Mouse (Mus musculus) E14TG2a.4 (cell line): ENCODE data around the gene Tmem184a.

ENCODE experiments used
- H3K27me3 ChIP-seq: 2 replicates; pipeline ENCODE4 v1.6.1; 2014; ENCODE audit warnings: low read length, control low read depth; ENCODE audit not compliant: insufficient read depth
- H3K36me3 ChIP-seq: 2 replicates; pipeline ENCODE4 v1.6.1; 2014; ENCODE audit warnings: low read length, control low read depth; ENCODE audit not compliant: insufficient read depth
- H3K4me1 ChIP-seq: replicated peaks from 2 replicates; pipeline ENCODE4 v1.6.1; 2014; ENCODE audit warnings: low read depth, low read length, control low read depth
- H3K4me3 ChIP-seq: replicated peaks from 2 replicates; pipeline ENCODE4 v1.5.1; 2014; ENCODE audit warnings: mild to moderate bottlenecking, low read length
- H3K9me3 ChIP-seq: 2 replicates; pipeline ENCODE4 v1.6.1; 2014; ENCODE audit warnings: low read length, control low read depth
- CTCF ChIP-seq: conservative IDR thresholded peaks from 2 replicates; pipeline ENCODE4 v1.5.1; 2014; ENCODE audit warnings: low read length
- NANOG ChIP-seq: IDR thresholded peaks from 2 replicates; pipeline ENCODE4 v1.6.1; 2014; ENCODE audit warnings: borderline replicate concordance, low read length, mixed read lengths
- POU5F1 ChIP-seq: IDR thresholded peaks from 2 replicates; pipeline ENCODE4 v1.6.1; 2014; ENCODE audit warnings: low read length, borderline replicate concordance

The Tmem184a gene

GRCm38 (mm10) chr5:139817292-139817691, 2.4 kb downstream of the Tmem184a start:
- H3K4me3 ChIP-seq, result no peak overlapping the region
- no peak for TF ChIP-seq POU5F1
- TF ChIP-seq CTCF, result peak; percentile 85
- peaks cover 35% of the 10 kb centered on the region for H3K4me1 ChIP-seq
- H3K36me3 ChIP-seq, result peaks cover 25% of the 10 kb centered on the region
- H3K9me3 ChIP-seq, result no peaks in the 10 kb centered on the region
- peaks cover 9% of the 10 kb centered on the region for H3K27me3 ChIP-seq

DNA sequence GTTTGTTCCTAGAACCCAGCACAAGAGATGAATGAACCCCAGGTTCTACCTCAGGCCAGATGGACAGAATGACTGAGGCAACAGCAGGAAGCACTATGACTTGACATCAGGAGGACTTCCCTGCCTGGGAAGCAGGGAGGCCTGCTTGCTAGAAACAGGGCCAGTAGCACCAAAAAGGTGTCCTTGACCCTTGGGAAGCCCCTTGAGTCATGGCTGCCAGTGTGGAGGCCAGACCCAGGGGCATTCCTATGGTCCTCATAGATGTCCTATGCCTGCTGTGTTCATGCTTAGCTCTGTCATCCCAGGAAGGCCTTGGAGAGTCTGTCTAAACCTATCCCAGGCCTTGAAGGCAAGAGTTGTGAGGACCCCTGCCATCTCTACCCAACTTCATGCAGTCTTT, 3.3 kb downstream of the Tmem184a start:
- TF ChIP-seq POU5F1 (no peak), CTCF (no peak), NANOG (no peak)
- H3K36me3 ChIP-seq, result peaks cover 16% of the 10 kb centered on the region
- peaks cover 9% of the 10 kb centered on the region for H3K27me3 ChIP-seq
- peaks cover 30% of the 10 kb centered on the region for H3K4me1 ChIP-seq
- no peak overlapping the region for H3K4me3 ChIP-seq
- no peaks in the 10 kb centered on the region for H3K9me3 ChIP-seq

DNA sequence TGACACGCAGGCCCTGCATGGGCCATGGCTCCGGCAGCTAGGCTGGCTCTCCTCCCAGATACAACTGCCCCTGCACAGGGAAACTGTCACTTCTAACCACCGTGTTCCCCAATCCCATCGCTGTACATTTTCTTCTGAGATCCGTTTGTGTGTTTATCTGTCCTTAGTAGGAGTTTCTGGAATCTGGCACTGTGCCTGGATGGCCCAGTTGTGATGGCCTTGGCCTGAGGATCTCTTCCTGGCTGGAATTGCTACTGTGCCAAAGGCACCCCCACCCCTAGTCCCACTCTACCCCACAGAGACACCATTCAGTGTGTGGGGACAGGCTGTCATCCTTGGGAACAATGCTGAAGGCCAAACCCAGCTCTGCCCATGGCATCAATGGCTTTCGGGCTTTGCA, 3.8 kb downstream of the Tmem184a start:
- H3K27me3 ChIP-seq, result peaks cover 9% of the 10 kb centered on the region
- H3K9me3 ChIP-seq, result no peaks in the 10 kb centered on the region
- no peak overlapping the region for H3K4me3 ChIP-seq
- TF ChIP-seq CTCF, result no peak
- no peak for TF ChIP-seq NANOG
- TF ChIP-seq POU5F1, result no peak
- peaks cover 25% of the 10 kb centered on the region for H3K4me1 ChIP-seq
- H3K36me3 ChIP-seq, result peaks cover 12% of the 10 kb centered on the region; the same call in 1 of the 2 replicates

DNA sequence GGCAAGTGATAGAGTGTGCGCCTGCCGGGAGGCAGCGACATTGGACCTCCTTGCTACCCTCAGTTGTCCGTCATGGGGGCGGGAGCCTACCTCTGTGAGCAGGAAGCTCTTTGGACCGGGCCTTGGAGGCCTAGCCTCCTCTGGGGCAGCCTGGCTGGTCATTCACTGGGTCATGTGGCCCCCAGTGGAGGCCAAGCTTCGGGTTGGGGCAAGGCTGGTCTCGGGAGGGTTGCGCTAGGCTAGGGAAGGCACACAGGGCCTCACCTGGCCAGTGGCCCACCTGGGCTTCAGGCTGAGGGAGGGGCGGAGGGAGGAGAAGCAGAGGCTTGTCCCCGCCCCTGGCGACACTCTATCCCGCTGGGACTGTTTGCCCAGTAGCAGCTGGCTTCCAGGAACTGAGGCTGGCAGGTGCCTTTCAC, 5.7 kb downstream of the Tmem184a start:
- Histone ChIP-seq H3K4me3 (peak overlapping the region; percentile 67), H3K36me3 (no peaks in the 10 kb centered on the region), H3K27me3 (peaks cover 9% of the 10 kb centered on the region), H3K9me3 (no peaks in the 10 kb centered on the region), H3K4me1 (peaks cover 25% of the 10 kb centered on the region)
- TF ChIP-seq CTCF (no peak), NANOG (no peak), POU5F1 (no peak)

- Histone ChIP-seq H3K36me3 (no peaks in the 10 kb centered on the region), H3K9me3 (no peaks in the 10 kb centered on the region), H3K4me3 (peak overlapping the region; percentile 29), H3K27me3 (peaks cover 15% of the 10 kb centered on the region), H3K4me1 (peaks cover 31% of the 10 kb centered on the region)
- TF ChIP-seq NANOG, result no peak
- no peak for TF ChIP-seq CTCF
- no peak for TF ChIP-seq POU5F1
Observed at GRCm38 (mm10) chr5:139813126-139813490, 6.6 kb downstream of the Tmem184a start.

GRCm38 (mm10) chr5:139812398-139813125, 7.2 kb downstream of the Tmem184a start:
- H3K4me1 ChIP-seq, result peaks cover 36% of the 10 kb centered on the region
- H3K36me3 ChIP-seq, result no peaks in the 10 kb centered on the region
- no peak for TF ChIP-seq POU5F1
- no peak for TF ChIP-seq CTCF
- no peak for TF ChIP-seq NANOG
- H3K9me3 ChIP-seq, result no peaks in the 10 kb centered on the region
- peak overlapping the region; percentile 29 for H3K4me3 ChIP-seq
- H3K27me3 ChIP-seq, result peaks cover 20% of the 10 kb centered on the region

- Histone ChIP-seq H3K9me3 (no peaks in the 10 kb centered on the region), H3K4me1 (peaks cover 39% of the 10 kb centered on the region), H3K4me3 (no peak overlapping the region), H3K36me3 (no peaks in the 10 kb centered on the region), H3K27me3 (peaks cover 26% of the 10 kb centered on the region)
- TF ChIP-seq NANOG, result no peak
Observed at GRCm38 (mm10) chr5:139811677-139812397, 7.9 kb downstream of the Tmem184a start.

DNA sequence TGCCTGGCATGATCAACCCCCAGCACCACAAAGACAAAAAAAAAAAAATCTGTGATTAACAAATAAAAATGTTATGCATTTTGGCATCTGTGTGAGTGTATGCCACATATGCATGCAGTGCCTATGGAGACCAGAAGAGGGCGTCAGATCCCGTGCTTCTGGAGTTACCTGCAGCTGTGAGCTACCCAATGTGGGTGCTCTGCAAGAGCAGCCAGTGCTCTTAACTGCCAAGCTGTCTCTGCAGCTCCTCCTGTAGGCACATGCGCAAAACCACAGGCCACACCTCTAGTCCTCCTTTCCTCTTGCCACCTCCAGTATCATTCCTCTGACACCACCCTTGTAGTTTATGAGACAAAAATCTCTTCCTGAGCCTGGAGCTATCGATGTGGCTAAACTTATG, 10.3 kb downstream of the Tmem184a start:
- TF ChIP-seq NANOG (no peak), CTCF (peak; percentile 76), POU5F1 (no peak)
- Histone ChIP-seq H3K27me3 (peaks cover 32% of the 10 kb centered on the region), H3K9me3 (no peaks in the 10 kb centered on the region), H3K4me1 (peaks cover 42% of the 10 kb centered on the region), H3K36me3 (no peaks in the 10 kb centered on the region), H3K4me3 (no peak overlapping the region)

DNA sequence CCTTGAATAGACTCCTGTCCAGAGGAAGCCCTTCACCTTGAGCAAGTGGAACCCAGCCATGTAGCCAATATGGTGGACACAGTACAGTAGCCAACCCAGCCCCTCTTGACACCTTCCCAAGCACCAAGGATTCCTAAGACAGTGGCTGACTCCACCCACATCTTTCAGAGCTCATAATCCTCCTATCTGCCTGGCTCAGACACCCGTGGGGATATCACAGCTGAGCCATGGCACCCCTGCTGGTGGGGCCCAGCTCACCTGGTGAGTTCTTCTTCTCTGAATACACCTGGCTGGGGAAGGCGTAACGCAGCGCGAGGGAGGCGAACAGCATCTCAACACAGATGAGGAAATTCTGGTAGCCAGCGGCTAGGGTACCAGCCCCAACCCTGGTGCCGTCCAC, 13.8 kb downstream of the Tmem184a start:
- no peak overlapping the region for H3K4me3 ChIP-seq
- TF ChIP-seq CTCF, result no peak
- no peak for TF ChIP-seq NANOG
- no peak for TF ChIP-seq POU5F1
- H3K4me1 ChIP-seq, result peaks cover 42% of the 10 kb centered on the region
- H3K27me3 ChIP-seq, result peaks cover 23% of the 10 kb centered on the region
- H3K9me3 ChIP-seq, result no peaks in the 10 kb centered on the region
- peaks cover 11% of the 10 kb centered on the region for H3K36me3 ChIP-seq
